Mouse (Mus musculus): ENCODE measurements around the gene Galnt9. TPM values are rescaled to one million over a fixed set of nuclear protein-coding genes. Genes with fewer than 3 reads are reported as not detected.

The Galnt9 gene
- total and polyA plus RNA-seq, 3 experiments, result 0.05 TPM; not detected in 2

DNA sequence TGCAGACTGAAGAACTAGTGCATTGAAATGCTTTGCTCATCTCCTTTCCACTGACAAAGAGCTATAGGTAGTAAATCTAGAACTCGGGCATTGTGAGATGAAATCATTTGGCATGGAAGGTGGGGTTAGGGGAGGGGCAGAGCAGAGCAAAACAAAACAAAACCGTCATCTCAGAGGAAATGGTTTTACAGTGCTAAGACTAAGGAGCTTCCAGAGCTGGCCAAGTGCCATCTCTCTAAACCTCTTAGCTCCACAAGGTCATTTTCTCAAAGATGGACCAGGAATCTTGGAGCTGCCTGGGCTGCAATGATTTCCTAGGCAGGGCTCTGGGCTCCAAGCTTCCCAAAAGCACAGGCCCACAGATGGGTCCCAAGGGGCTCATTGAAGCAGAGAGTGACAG, 53.3 kb downstream of the Galnt9 start:
- Histone ChIP-seq H3K4me1 (ENCODE audit: insufficient read depth, low read depth, low read length) (no peaks in the 10 kb centered on the region), H3K27me3 (ENCODE audit: insufficient read depth, low read length) (peaks cover 8% of the 10 kb centered on the region; the same call in 1 of the 2 replicates), H3K4me3 (ENCODE audit: low read depth, low read length) (no peak overlapping the region), H3K36me3 (replicated peaks) (no peaks in the 10 kb centered on the region), H3K9me3 (replicated peaks) (no peaks in the 10 kb centered on the region)
- DNase-seq (ENCODE audit: low spot score) (no peak), ATAC-seq (ENCODE audit: extremely low read depth, insufficient number of reproducible peaks, low FRiP score, poor library complexity, severe bottlenecking) (no peak)
- TF ChIP-seq TAL1 (conservative IDR thresholded peaks at IDR 0.05; ENCODE audit: low read depth, low read length), result no peak
- TF ChIP-seq POLR2AphosphoS5 (IDR thresholded peaks at IDR 0.05; ENCODE audit: insufficient replicate concordance, low read depth, low read length), result no peak
- no peak for TF ChIP-seq GATA2 (IDR thresholded peaks at IDR 0.05; ENCODE audit: borderline replicate concordance, low read depth, low read length)
- no peak for TF ChIP-seq GATA1 (IDR thresholded peaks at IDR 0.05; ENCODE audit: borderline replicate concordance, low read length)

DNA sequence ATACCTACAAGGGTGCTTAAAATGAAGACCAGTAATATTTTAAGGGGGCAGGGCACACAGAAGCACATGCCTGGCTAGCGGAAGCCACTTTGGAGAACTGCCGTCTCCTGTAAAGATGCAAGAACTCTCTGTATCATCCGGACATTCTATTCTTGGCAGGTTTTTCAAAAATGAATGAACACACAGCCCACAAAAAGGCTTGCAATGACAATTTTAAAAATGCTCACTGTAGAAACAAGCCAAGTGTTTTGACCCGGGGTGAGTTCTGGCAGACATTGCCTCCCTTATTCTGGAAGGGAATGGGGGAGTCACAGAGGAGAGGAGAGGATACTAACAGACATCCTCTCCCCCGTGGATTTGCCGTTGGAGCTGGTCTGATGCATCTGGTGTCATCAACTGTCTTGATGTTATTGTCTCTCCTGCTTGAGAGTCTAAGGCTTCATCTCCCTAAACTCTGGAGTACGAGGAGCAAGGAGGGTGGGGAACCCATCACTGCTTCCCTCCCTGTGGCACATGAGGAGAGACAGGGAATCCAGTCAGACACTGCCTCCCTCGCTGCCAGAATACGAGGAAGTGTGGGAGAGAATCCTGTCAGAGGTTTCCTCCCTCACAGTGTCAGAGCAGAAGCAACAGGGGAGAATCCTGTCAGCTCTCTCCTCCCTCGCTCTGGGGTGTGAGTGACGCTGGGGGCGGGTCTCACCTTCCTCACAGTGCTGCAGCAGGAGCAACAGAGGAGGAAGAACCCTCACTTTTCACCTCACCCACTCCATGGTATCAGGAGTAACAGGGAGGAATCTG, 54.3 kb downstream of the Galnt9 start:
- ATAC-seq (ENCODE audit: extremely low read depth, insufficient number of reproducible peaks, low FRiP score, poor library complexity, severe bottlenecking) (no peak), DNase-seq (ENCODE audit: low spot score) (no peak)
- peaks cover 14% of the 10 kb centered on the region; the same call in 1 of the 2 replicates for H3K27me3 ChIP-seq (ENCODE audit: insufficient read depth, low read length)
- H3K4me1 ChIP-seq (ENCODE audit: insufficient read depth, low read depth, low read length), result no peaks in the 10 kb centered on the region
- H3K36me3 ChIP-seq (replicated peaks), result no peaks in the 10 kb centered on the region
- H3K4me3 ChIP-seq (ENCODE audit: low read depth, low read length), result no peak overlapping the region
- H3K9me3 ChIP-seq (replicated peaks), result no peaks in the 10 kb centered on the region
- TF ChIP-seq TAL1 (conservative IDR thresholded peaks at IDR 0.05; ENCODE audit: low read depth, low read length) (no peak), GATA2 (IDR thresholded peaks at IDR 0.05; ENCODE audit: borderline replicate concordance, low read depth, low read length) (no peak)

DNA sequence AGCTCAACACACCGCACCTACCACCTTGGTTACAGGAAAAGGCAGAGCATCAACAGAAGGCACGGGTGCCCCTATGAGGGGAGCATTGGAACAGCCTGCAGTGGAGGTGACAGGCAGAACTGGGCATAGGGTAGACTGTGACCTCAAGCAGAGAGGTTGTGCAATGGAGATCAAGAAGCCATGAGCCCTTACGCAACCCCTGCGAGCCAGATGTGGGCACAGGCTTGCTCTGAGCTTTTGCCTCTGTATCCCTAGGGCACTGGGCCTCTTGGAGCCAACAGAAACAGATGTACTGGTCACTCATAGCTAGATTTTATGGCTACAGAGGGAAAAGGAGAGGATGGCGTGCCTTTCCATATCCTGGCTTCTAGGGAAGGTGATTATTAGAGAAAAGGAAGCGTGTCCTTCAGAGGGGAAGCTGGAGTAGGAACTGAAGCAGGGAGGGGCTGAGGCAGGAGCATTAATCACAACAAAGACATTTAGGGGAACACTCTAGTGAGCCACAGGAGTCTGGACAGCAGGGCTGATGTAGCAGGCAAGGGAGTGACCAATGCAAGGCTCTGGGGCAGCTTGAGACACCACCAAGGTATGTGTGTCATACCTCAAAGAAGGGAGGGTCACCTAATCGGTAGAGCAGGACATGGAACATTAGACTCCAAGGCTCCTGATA, 59.0 kb downstream of the Galnt9 start:
- Histone ChIP-seq H3K9me3 (replicated peaks) (no peaks in the 10 kb centered on the region), H3K4me3 (ENCODE audit: low read depth, low read length) (no peak overlapping the region), H3K36me3 (replicated peaks) (no peaks in the 10 kb centered on the region), H3K4me1 (ENCODE audit: insufficient read depth, low read depth, low read length) (no peaks in the 10 kb centered on the region), H3K27me3 (ENCODE audit: insufficient read depth, low read length) (peaks cover 16% of the 10 kb centered on the region; the same call in 1 of the 2 replicates)
- TF ChIP-seq POLR2AphosphoS5 (IDR thresholded peaks at IDR 0.05; ENCODE audit: insufficient replicate concordance, low read depth, low read length) (no peak), GATA1 (IDR thresholded peaks at IDR 0.05; ENCODE audit: borderline replicate concordance, low read length) (no peak)
- ATAC-seq (ENCODE audit: extremely low read depth, insufficient number of reproducible peaks, low FRiP score, poor library complexity, severe bottlenecking) (no peak), DNase-seq (ENCODE audit: low spot score) (no peak)

- Histone ChIP-seq H3K27me3 (ENCODE audit: insufficient read depth, low read length) (peaks cover 13% of the 10 kb centered on the region; the same call in 1 of the 2 replicates), H3K36me3 (replicated peaks) (no peaks in the 10 kb centered on the region), H3K4me3 (ENCODE audit: low read depth, low read length) (no peak overlapping the region), H3K9me3 (replicated peaks) (no peaks in the 10 kb centered on the region), H3K4me1 (ENCODE audit: insufficient read depth, low read depth, low read length) (no peaks in the 10 kb centered on the region)
- no peak for TF ChIP-seq TAL1 (conservative IDR thresholded peaks at IDR 0.05; ENCODE audit: low read depth, low read length)
- no peak for TF ChIP-seq CTCF (IDR thresholded peaks at IDR 0.05; ENCODE audit: low read depth, low read length)
- no peak for TF ChIP-seq GATA2 (IDR thresholded peaks at IDR 0.05; ENCODE audit: borderline replicate concordance, low read depth, low read length)
- no peak for TF ChIP-seq POLR2AphosphoS5 (IDR thresholded peaks at IDR 0.05; ENCODE audit: insufficient replicate concordance, low read depth, low read length)
- TF ChIP-seq GATA1 (IDR thresholded peaks at IDR 0.05; ENCODE audit: borderline replicate concordance, low read length), result no peak
- ATAC-seq (ENCODE audit: extremely low read depth, insufficient number of reproducible peaks, low FRiP score, poor library complexity, severe bottlenecking) (no peak), DNase-seq (ENCODE audit: low spot score) (no peak)
These were observed 60.2 kb downstream of the Galnt9 start for GRCm38 (mm10) chr5:110604311-110604710.

- TF ChIP-seq CTCF (IDR thresholded peaks at IDR 0.05; ENCODE audit: low read depth, low read length) (no peak), TAL1 (conservative IDR thresholded peaks at IDR 0.05; ENCODE audit: low read depth, low read length) (no peak), POLR2AphosphoS5 (IDR thresholded peaks at IDR 0.05; ENCODE audit: insufficient replicate concordance, low read depth, low read length) (no peak), GATA1 (IDR thresholded peaks at IDR 0.05; ENCODE audit: borderline replicate concordance, low read length) (no peak), GATA2 (IDR thresholded peaks at IDR 0.05; ENCODE audit: borderline replicate concordance, low read depth, low read length) (no peak)
- Histone ChIP-seq H3K36me3 (replicated peaks) (no peaks in the 10 kb centered on the region), H3K9me3 (replicated peaks) (no peaks in the 10 kb centered on the region), H3K4me1 (ENCODE audit: insufficient read depth, low read depth, low read length) (no peaks in the 10 kb centered on the region), H3K27me3 (ENCODE audit: insufficient read depth, low read length) (peaks cover 13% of the 10 kb centered on the region; the same call in 1 of the 2 replicates), H3K4me3 (ENCODE audit: low read depth, low read length) (no peak overlapping the region)
- no peak for DNase-seq (ENCODE audit: low spot score)
- ATAC-seq (ENCODE audit: extremely low read depth, insufficient number of reproducible peaks, low FRiP score, poor library complexity, severe bottlenecking), result no peak
These were observed 61.5 kb downstream of the Galnt9 start for GRCm38 (mm10) chr5:110605531-110606221.

- Histone ChIP-seq H3K36me3 (replicated peaks) (no peaks in the 10 kb centered on the region), H3K4me1 (ENCODE audit: insufficient read depth, low read depth, low read length) (no peaks in the 10 kb centered on the region), H3K27me3 (ENCODE audit: insufficient read depth, low read length) (peaks cover 6% of the 10 kb centered on the region; the same call in 1 of the 2 replicates), H3K4me3 (ENCODE audit: low read depth, low read length) (no peak overlapping the region), H3K9me3 (replicated peaks) (no peaks in the 10 kb centered on the region)
- no peak for TF ChIP-seq POLR2AphosphoS5 (IDR thresholded peaks at IDR 0.05; ENCODE audit: insufficient replicate concordance, low read depth, low read length)
- no peak for TF ChIP-seq CTCF (IDR thresholded peaks at IDR 0.05; ENCODE audit: low read depth, low read length)
- no peak for TF ChIP-seq TAL1 (conservative IDR thresholded peaks at IDR 0.05; ENCODE audit: low read depth, low read length)
- TF ChIP-seq GATA1 (IDR thresholded peaks at IDR 0.05; ENCODE audit: borderline replicate concordance, low read length), result no peak
- TF ChIP-seq GATA2 (IDR thresholded peaks at IDR 0.05; ENCODE audit: borderline replicate concordance, low read depth, low read length), result no peak
- ATAC-seq (ENCODE audit: extremely low read depth, insufficient number of reproducible peaks, low FRiP score, poor library complexity, severe bottlenecking) (no peak), DNase-seq (ENCODE audit: low spot score) (no peak)
These were observed 63.6 kb downstream of the Galnt9 start for GRCm38 (mm10) chr5:110607767-110608166.

All from G1E (cell line).